Mouse (Mus musculus) heart, embryonic 10.5 days (tissue): ENCODE results near the gene Snd1. TPM values are rescaled to one million over a fixed set of nuclear protein-coding genes. Genes with fewer than 3 reads are reported as not detected.
A peak's percentile ranks its signal among the peaks of the same experiment; 100 is the strongest.

Source experiments
- DNase-seq: peaks from one replicate; pipeline ENCODE4 v3.0.0-alpha.2; 2017; ENCODE audit warnings: low spot score
- H3K27ac ChIP-seq: fragments of 300-500 bp; sonication (generic); 2 replicates; pipeline ENCODE4 v1.5.1; 2016; ENCODE audit warnings: mild to moderate bottlenecking
- H3K27me3 ChIP-seq: fragments of 300-500 bp; sonication (generic); 2 replicates; pipeline ENCODE4 v1.6.1; 2016; ENCODE audit warnings: mild to moderate bottlenecking; ENCODE audit not compliant: poor library complexity, insufficient read depth, severe bottlenecking
- H3K36me3 ChIP-seq: fragments of 300-500 bp; sonication (generic); 2 replicates; pipeline ENCODE4 v1.6.1; 2016; ENCODE audit warnings: mild to moderate bottlenecking, moderate library complexity
- H3K4me1 ChIP-seq: fragments of 300-500 bp; sonication (generic); 2 replicates; pipeline ENCODE4 v1.6.1; 2016; ENCODE audit warnings: mild to moderate bottlenecking
- H3K4me3 ChIP-seq: fragments of 300-500 bp; sonication (generic); 2 replicates; pipeline ENCODE4 v1.5.1; 2016; ENCODE audit warnings: mild to moderate bottlenecking, moderate library complexity
- H3K9me3 ChIP-seq: fragments of 300-500 bp; sonication (generic); 2 replicates; pipeline ENCODE4 v1.6.1; 2016; ENCODE audit warnings: mild to moderate bottlenecking, moderate library complexity
- WGBS: fragments of 180-500 bp; shearing (Covaris S2); methylation state at CpG from one replicate; pipeline ENCODE4 v1.1.7; 2016; 5-methylcytosine and 5-hydroxymethylcytosine counted together
- polyA plus RNA-seq: library from polyadenylated mRNA; unstranded; fragments of >200 nt; fragmentation: Nextera tagmentation; extraction: Ambion mirVana; gene quantifications from 2 replicates; pipeline ENCODE4 v1.2.1, GENCODE M21; 2016

Gene Snd1
- polyA plus RNA-seq, 1 experiment from 2014 or later: 120 TPM

- no peaks in the 10 kb centered on the region for H3K9me3 ChIP-seq
- no peaks in the 10 kb centered on the region for H3K27me3 ChIP-seq
- DNase-seq: no peak
- peaks cover 22% of the 10 kb centered on the region for H3K4me1 ChIP-seq
- H3K36me3 ChIP-seq: no peaks in the 10 kb centered on the region
- 84% methylated on average over 8 of the region's 8 CpGs for WGBS
- H3K4me3 ChIP-seq: no peak overlapping the region
- no peak overlapping the region for H3K27ac ChIP-seq
Measured at GRCm38 (mm10) chr6:28681521-28682457, 206.8 kb downstream of the Snd1 start.

- no peak for DNase-seq
- 69% methylated on average over 3 of the region's 3 CpGs for WGBS
- Histone ChIP-seq H3K27me3 (no peaks in the 10 kb centered on the region), H3K9me3 (no peaks in the 10 kb centered on the region), H3K27ac (no peak overlapping the region), H3K4me1 (peaks cover 17% of the 10 kb centered on the region), H3K4me3 (no peak overlapping the region), H3K36me3 (no peaks in the 10 kb centered on the region)
Measured at GRCm38 (mm10) chr6:28685052-28685451, 210.1 kb downstream of the Snd1 start.

DNA sequence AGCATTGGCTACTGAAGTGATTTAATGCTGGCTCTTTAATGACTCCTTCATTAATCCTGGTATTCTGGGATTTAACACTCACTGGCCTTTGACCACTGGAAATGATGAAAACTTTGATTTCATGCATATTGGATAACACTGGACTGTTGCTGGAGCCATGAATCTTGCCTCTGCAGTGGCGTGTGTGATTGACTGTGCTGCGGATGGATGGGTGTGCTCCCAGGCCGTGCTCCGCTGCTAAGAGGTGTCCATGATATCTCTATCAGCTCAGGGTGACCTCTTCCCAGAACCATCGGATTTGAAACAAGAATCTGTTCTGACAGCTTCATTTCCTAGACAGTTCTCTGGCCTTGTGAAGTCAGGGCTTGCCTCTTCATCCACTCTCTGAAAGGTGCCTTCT lies 210.8 kb downstream of the Snd1 start:
- Histone ChIP-seq H3K4me3 (no peak overlapping the region), H3K27me3 (no peaks in the 10 kb centered on the region), H3K27ac (no peak overlapping the region; the same call in 1 of the 2 replicates), H3K9me3 (no peaks in the 10 kb centered on the region), H3K4me1 (peaks cover 17% of the 10 kb centered on the region), H3K36me3 (no peaks in the 10 kb centered on the region)
- DNase-seq: no peak
- WGBS: 46% methylated on average over 5 of the region's 5 CpGs

DNA sequence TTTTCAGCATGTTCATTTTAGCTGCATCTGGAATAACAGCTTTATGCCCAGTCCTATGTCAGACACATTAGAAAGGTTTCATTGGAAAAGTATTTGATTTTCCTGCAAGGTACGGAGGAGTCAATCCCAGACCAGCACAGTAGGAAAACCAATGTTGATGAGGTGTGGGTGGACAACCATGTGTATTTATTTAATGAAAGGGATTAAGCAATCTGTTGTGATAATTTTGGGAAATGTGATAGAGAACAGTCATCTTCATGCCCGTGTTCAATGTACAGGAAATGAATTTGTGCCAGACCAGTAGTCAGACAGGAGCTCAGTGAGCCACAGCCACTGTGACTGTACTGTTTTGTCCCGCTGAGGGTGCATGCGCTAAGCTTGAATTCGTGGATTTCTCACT lies 212.8 kb downstream of the Snd1 start:
- Histone ChIP-seq H3K4me1 (peaks cover 10% of the 10 kb centered on the region), H3K9me3 (no peaks in the 10 kb centered on the region), H3K36me3 (no peaks in the 10 kb centered on the region), H3K4me3 (no peak overlapping the region), H3K27ac (no peak overlapping the region), H3K27me3 (no peaks in the 10 kb centered on the region)
- DNase-seq: no peak
- WGBS: 91% methylated on average over 5 of the region's 5 CpGs

DNA sequence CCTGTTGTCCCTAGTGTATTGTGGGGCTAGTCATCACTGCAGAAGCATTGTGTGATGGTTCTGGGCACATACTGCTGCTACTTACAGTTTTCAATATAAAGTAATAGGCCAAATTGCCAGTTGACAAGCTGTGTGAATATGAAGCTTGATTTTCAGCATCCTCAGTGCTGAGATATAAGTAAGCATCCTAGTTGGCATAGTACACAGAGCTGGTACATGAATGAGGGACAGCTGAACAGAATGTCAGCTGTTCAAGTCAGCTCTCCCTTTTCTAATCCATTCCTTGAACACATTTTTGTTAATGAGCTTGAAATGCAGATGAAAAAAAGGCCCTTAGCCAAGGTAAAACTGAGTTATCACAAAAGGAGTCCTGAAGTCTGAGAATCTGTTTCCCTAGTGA lies 217.7 kb downstream of the Snd1 start:
- Histone ChIP-seq H3K4me3 (no peak overlapping the region), H3K36me3 (no peaks in the 10 kb centered on the region; the same call in 1 of the 2 replicates), H3K27me3 (no peaks in the 10 kb centered on the region), H3K9me3 (no peaks in the 10 kb centered on the region), H3K4me1 (no peaks in the 10 kb centered on the region), H3K27ac (no peak overlapping the region)
- no peak for DNase-seq

DNA sequence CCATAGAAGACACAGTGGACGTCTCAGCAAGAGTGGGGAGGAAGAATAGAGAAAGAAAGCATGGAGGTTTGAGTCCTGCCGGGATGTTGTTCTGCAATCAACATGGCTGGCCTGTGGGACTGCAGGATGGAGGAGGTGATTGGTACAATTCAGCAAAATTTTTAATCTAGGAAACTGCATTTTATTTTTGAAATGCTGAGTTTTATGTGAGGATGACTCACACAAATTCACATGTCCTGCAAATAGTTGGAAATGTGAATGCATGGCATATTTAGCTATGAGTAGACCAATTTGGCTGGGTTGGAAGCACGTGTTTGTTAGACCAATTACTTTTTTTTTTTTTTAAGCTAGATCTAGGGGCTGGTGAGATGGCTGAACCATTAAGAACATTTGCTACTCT lies 222.3 kb downstream of the Snd1 start:
- no peak for DNase-seq
- H3K27me3 ChIP-seq: no peaks in the 10 kb centered on the region
- no peak overlapping the region for H3K4me3 ChIP-seq
- no peaks in the 10 kb centered on the region for H3K9me3 ChIP-seq
- H3K36me3 ChIP-seq: peaks cover 3% of the 10 kb centered on the region; the same call in 1 of the 2 replicates
- peaks cover 3% of the 10 kb centered on the region; the same call in 1 of the 2 replicates for H3K4me1 ChIP-seq
- H3K27ac ChIP-seq: no peak overlapping the region
- WGBS: 90% methylated on average over 3 of the region's 3 CpGs

DNA sequence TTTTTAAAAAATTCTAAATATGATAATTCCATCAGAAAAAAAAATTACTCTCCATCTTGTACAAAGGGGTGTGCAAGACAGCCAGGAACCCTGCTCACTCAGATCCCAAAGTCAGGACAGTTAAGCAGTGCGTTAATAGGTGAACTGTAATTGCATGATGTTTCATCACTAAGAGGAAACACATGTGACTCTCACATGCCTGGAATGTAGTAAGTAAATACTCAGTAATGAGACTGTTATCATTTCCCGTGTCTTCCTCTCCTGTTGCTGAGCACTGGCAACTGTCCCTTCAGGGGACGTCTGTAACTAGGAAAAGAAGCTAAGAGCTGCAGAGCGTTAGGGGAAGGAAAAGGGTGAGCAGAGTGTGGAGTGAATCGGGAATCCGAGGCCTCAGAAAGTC lies 229.7 kb downstream of the Snd1 start:
- H3K27me3 ChIP-seq: no peaks in the 10 kb centered on the region
- peaks cover 32% of the 10 kb centered on the region for H3K4me1 ChIP-seq
- DNase-seq: no peak
- H3K9me3 ChIP-seq: no peaks in the 10 kb centered on the region
- H3K4me3 ChIP-seq: no peak overlapping the region
- H3K36me3 ChIP-seq: peaks cover 9% of the 10 kb centered on the region; the same call in 1 of the 2 replicates
- 36% methylated on average over 6 of the region's 6 CpGs for whole genome bisulfite sequencing
- H3K27ac ChIP-seq: no peak overlapping the region; the same call in 1 of the 2 replicates

DNA sequence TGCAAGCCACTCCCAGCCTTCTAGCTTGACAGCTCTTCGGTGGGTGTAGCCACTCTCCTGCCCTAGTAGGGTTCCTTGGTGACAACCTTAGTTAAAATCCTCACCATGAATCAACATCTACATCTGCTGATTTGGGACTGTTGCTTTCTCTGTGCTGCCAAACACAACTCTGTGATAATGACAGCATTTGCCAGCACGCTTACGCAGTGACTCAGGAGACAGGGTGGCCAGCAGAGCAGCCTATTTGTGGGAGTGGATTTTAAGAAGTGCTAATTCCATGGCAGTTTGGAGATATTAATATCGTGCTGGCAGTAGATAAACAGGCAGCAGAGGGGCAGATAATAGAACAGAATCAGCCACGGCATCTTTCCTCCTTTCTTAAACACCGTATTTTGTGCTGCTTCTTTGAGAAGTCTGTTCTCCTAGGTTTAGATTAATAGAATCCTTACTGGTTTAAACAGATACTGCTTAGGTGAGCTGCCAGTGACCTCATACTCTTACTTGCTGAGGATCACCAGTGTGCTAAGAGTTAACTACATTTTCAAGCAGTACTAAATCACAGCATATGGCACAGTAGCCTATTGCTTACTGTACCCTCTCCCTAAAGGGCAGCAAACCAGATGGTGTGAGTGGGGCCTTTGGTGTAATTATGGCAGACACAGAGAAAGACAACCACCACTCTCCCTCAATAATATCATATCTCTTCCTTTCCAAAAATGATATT lies 230.6 kb downstream of the Snd1 start:
- Histone ChIP-seq H3K27me3 (no peaks in the 10 kb centered on the region), H3K4me1 (peaks cover 41% of the 10 kb centered on the region), H3K9me3 (no peaks in the 10 kb centered on the region), H3K27ac (no peak overlapping the region; the same call in 1 of the 2 replicates), H3K4me3 (no peak overlapping the region), H3K36me3 (peaks cover 8% of the 10 kb centered on the region; the same call in 1 of the 2 replicates)
- WGBS: 39% methylated on average over 6 of the region's 6 CpGs
- DNase-seq: no peak

DNA sequence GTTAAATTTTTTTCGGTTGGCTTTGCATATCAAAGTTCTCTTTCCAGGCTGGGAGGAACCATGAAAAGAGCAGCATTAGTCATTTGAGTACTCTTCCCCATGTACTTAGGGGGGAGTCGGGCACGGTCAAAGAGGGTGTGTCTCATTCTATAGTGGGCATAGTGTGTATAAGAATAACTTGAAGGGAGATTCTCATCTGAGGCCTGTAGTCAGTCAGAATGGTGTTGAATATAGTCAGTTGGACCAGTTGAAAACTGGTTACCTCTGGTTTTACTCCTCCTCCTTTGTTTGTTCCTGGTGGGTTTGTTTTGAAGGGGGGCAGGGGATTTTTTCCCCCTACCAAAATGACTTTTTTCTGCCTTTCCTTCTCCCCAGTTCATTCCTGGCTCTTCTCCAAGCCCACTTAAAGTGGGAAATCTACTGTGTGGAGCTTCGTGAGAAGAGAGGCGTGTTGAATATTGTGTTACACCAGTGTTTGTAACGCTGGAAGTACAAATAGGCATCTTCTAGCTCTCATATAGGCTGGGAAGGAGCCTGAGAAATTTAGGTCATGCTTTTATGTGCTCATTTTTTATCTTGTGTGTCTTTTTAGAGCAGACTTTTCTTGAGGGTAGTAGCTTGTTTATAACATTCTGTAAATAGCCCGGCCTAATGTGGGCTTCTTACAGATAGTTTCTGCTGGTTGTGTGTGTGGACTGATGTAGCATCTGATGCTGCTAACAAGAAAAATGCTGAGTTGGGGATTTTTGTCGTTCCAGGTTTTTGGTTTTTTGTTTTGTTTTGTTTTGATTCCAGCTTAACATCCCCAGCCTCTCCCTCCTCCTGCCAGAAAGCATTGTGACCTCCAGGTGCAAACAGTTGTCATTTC lies 231.4 kb downstream of the Snd1 start:
- Histone ChIP-seq H3K9me3 (no peaks in the 10 kb centered on the region), H3K27ac (no peak overlapping the region), H3K36me3 (peaks cover 6% of the 10 kb centered on the region; the same call in 1 of the 2 replicates), H3K4me1 (peaks cover 42% of the 10 kb centered on the region), H3K27me3 (no peaks in the 10 kb centered on the region), H3K4me3 (no peak overlapping the region)
- DNase-seq: no peak
- 80% methylated on average over 8 of the region's 8 CpGs for WGBS

DNA sequence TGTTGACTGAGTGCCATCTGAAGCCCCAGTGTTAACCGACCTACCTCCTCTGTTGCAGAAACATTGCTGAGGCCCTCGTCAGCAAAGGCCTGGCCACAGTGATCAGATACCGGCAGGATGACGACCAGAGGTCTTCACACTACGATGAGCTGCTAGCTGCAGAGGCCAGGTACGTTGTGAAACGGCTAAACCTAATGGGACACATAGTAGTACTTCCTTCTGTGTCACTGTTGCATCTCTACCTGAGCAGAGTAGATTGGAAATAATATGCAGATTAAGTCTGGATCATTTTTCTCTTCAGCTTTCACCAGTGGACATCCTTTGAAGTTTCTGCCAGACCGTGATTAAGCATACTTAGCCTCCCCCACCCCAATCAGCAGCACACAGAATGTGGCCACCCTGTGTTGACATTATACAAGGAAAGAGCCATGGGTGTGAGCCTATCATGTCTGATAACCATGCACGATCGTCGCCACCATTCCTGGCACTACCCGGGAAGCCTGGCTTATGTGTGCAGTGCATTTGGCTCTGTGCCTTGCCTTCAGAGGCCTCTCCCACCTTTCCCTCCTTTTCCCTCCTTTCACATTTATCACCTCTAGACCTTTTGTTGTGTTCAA lies 232.1 kb downstream of the Snd1 start:
- Histone ChIP-seq H3K27me3 (no peaks in the 10 kb centered on the region), H3K36me3 (peaks cover 6% of the 10 kb centered on the region; the same call in 1 of the 2 replicates), H3K4me3 (no peak overlapping the region), H3K4me1 (peaks cover 39% of the 10 kb centered on the region), H3K9me3 (no peaks in the 10 kb centered on the region), H3K27ac (no peak overlapping the region)
- WGBS: 56% methylated on average over 12 of the region's 12 CpGs
- DNase-seq: no peak

DNA sequence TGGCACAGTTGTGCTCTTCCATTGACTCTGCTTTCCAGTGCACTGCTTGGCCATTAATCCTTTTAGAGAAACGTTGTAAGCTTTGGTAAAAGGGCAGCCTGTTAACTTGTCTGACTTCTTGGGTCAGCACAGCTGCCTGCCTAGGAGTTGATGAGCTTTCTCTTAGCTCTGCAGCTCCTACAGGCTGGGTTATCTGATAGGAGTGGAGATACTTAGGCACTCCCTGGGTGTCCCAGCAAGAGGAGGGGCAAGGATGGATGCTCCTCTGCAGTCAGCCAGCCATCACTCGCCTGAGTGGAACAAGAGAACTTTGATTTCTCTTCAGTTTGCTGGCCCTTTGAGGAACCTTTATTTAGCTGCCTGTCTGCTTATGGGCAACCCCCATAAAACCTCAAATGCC lies 235.1 kb downstream of the Snd1 start:
- Histone ChIP-seq H3K27ac (no peak overlapping the region), H3K9me3 (no peaks in the 10 kb centered on the region), H3K27me3 (no peaks in the 10 kb centered on the region), H3K4me3 (no peak overlapping the region), H3K4me1 (peaks cover 40% of the 10 kb centered on the region), H3K36me3 (peaks cover 11% of the 10 kb centered on the region; the same call in 1 of the 2 replicates)
- WGBS: 16% methylated on average over 2 of the region's 2 CpGs
- no peak for DNase-seq

DNA sequence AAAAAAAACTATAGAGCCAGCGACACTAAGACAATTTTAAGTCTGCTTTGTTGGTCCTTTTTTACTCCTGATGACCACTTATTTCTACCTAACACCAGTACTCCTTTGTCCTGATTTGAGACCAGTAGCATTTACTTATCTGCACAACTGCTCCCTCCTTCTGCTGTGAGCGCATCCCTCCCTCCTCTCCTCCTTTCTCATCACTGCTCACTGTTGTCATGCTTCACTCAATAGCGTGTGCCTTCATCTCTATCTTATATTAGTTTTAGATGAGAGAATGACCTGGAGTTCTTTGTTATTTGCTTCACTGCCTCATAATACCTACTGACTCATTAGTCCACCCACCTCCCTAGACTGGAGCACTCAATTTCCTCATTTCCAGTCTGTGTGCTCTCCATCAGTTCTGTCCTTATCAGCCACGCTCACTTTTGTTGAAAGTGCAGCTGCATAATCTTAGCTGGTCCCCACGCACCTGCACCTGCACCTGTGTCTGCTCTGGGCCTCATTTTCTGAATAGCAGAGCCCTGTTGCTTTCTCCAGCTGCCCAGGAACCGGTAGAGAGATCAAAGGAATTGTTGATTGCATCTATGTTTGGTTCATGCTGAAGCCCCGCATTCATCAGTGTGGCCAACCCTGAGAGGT lies 242.4 kb downstream of the Snd1 start:
- Histone ChIP-seq H3K27ac (no peak overlapping the region), H3K9me3 (no peaks in the 10 kb centered on the region), H3K4me1 (peaks cover 11% of the 10 kb centered on the region), H3K36me3 (peaks cover 5% of the 10 kb centered on the region; the same call in 1 of the 2 replicates), H3K27me3 (no peaks in the 10 kb centered on the region), H3K4me3 (no peak overlapping the region)
- peak; percentile 25 for DNase-seq
- WGBS: 59% methylated on average over 7 of the region's 7 CpGs
